ENCODE assay signal across 25 mouse cellular contexts in the genomic region with DNA sequence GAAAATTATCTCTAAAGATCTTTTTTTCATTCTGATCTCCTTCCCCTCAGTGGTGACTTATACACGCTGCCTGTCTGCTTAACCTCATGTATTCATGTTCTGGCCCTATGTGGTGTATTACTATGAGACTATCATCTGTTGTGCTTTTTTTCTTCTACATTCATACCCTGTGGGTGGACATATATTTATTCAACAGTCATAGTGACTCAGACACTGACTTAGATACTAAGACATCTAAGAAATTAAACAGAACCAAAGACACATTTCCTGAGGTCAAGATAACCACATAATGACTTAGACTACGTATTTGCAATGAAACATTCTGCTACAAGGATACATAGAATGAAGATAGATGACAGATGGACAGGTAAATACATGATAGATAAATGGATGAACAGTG.
"Had no signal": no experiment of that assay in that cellular context is flagged by ENCODE, and none has a peak within 500 bp of the region (broad histone marks: within the 10 kb centered on the region; RNA-seq: fewer than 3 reads in every experiment).

No protein-coding gene starts in this region.

- H3K4me3 ChIP-seq: heart, embryonic 10.5 days; heart, embryonic 12.5 days; hindbrain, embryonic 10.5 days; hindbrain, embryonic 12.5 days; intestine, embryonic 15.5 days; layer of hippocampus, adult 2 months; left cerebral cortex, adult 2 months; limb, embryonic 10.5 days; limb, embryonic 12.5 days had no signal

- H3K27ac ChIP-seq: heart, embryonic 10.5 days; hindbrain, embryonic 10.5 days; hindbrain, embryonic 12.5 days; hindbrain, embryonic 14.5 days; intestine, embryonic 15.5 days; layer of hippocampus, adult 2 months; left cerebral cortex, adult 2 months; limb, embryonic 10.5 days; limb, embryonic 12.5 days; liver, embryonic 14.5 days had no signal

- DNase-seq: gastrocnemius, postnatal 14 days; gastrocnemius, postnatal 36 days; heart, adult 11 months; heart, postnatal 10 days; heart, postnatal 4 days; kidney, adult 18-20 months; kidney, adult 8-10 months; kidney, postnatal 10 days; kidney, postnatal 25 days; kidney, postnatal 4 days; liver had no signal

- H3K4me1 ChIP-seq: heart, embryonic 10.5 days; heart, embryonic 12.5 days; hindbrain, embryonic 10.5 days; hindbrain, embryonic 12.5 days; intestine, embryonic 15.5 days; limb, embryonic 12.5 days had no signal

- H3K27me3 ChIP-seq: heart, embryonic 12.5 days; hindbrain, embryonic 12.5 days; intestine, embryonic 15.5 days; limb, embryonic 12.5 days had no signal

- H3K36me3 ChIP-seq: heart, embryonic 10.5 days; heart, embryonic 12.5 days; hindbrain, embryonic 10.5 days; hindbrain, embryonic 12.5 days; intestine, embryonic 15.5 days; limb, embryonic 12.5 days had no signal

- ATAC-seq: hindbrain, embryonic 16.5 days; inflammation-experienced regulatory T-cells, adult 6 months; intestine, embryonic 15.5 days; intestine, postnatal 0 days had no signal
